Mouse (Mus musculus): Measurements from ENCODE around the gene Lmod3. TPM values are rescaled to one million over a fixed set of nuclear protein-coding genes. Genes with fewer than 3 reads are reported as not detected.

The Lmod3 gene
- polyA plus RNA-seq, 2 experiments = not detected

- Histone ChIP-seq H3K4me3 (ENCODE audit: insufficient read depth in 1 of 2, low read depth in 2 of 2, low read length in 2 of 2) (no peak overlapping the region), H3K36me3 (replicated peaks; ENCODE audit: control insufficient read depth, insufficient read depth, low read depth) (no peaks in the 10 kb centered on the region), H3K9me3 (ENCODE audit: control insufficient read depth, low read length) (no peaks in the 10 kb centered on the region), H3K9ac (replicated peaks) (no peak overlapping the region), H3K27ac (no peak overlapping the region), H3K4me2 (ENCODE audit: low read depth) (no peak overlapping the region), H3K27me3 (ENCODE audit: control insufficient read depth, insufficient read depth, low read length) (no peaks in the 10 kb centered on the region), H3K4me1 (replicated peaks; ENCODE audit: control insufficient read depth in 2 of 2, insufficient read depth in 2 of 2, low read length in 1 of 2) (peaks cover 0 to 7% of the 10 kb centered on the region in 2 experiments; a peak in 2 of 4 replicates)
- no peak for ATAC-seq (ENCODE audit: insufficient read depth)
- 41% methylated on average over 4 of the region's 4 CpGs for WGBS (ENCODE audit: insufficient replicate concordance)
- DNase-seq (ENCODE audit: low read depth in 3 of 3, low spot score in 3 of 3) = no peak
- no peak for TF ChIP-seq EP300 (IDR thresholded peaks at IDR 0.05; ENCODE audit: low read depth)
- no peak for TF ChIP-seq CTCF (IDR thresholded peaks at IDR 0.05; ENCODE audit: low read depth)
Observed at GRCm38 (mm10) chr6:97276366-97276765, 23.8 kb upstream of the Lmod3 start.

- H3K9me3 ChIP-seq (ENCODE audit: control insufficient read depth, low read length) = no peaks in the 10 kb centered on the region
- H3K27me3 ChIP-seq (ENCODE audit: control insufficient read depth, insufficient read depth, low read length) = no peaks in the 10 kb centered on the region
- no peaks in the 10 kb centered on the region for H3K36me3 ChIP-seq (replicated peaks; ENCODE audit: control insufficient read depth, insufficient read depth, low read depth)
- H3K4me1 ChIP-seq (replicated peaks; ENCODE audit: control insufficient read depth in 2 of 2, insufficient read depth in 2 of 2, low read length in 1 of 2) = peaks cover 0 to 7% of the 10 kb centered on the region in 2 experiments; a peak in 2 of 4 replicates
- H3K4me2 ChIP-seq (ENCODE audit: low read depth) = no peak overlapping the region
- no peak for TF ChIP-seq EP300 (IDR thresholded peaks at IDR 0.05; ENCODE audit: low read depth)
- DNase-seq (ENCODE audit: low read depth in 3 of 3, low spot score in 3 of 3) (no peak), ATAC-seq (ENCODE audit: insufficient read depth) (no peak)
- no peak overlapping the region for H3K4me3 ChIP-seq (ENCODE audit: insufficient read depth in 1 of 2, low read depth in 2 of 2, low read length in 2 of 2)
- no peak overlapping the region for H3K9ac ChIP-seq (replicated peaks)
- no peak overlapping the region for H3K27ac ChIP-seq
- WGBS (ENCODE audit: insufficient replicate concordance) = 48% methylated on average over 4 of the region's 4 CpGs
Observed at GRCm38 (mm10) chr6:97275760-97276159, 23.2 kb upstream of the Lmod3 start.

GRCm38 (mm10) chr6:97273777-97274176, 21.2 kb upstream of the Lmod3 start:
- H3K4me3 ChIP-seq (ENCODE audit: insufficient read depth in 1 of 2, low read depth in 2 of 2, low read length in 2 of 2) = no peak overlapping the region
- no peaks in the 10 kb centered on the region for H3K36me3 ChIP-seq (replicated peaks; ENCODE audit: control insufficient read depth, insufficient read depth, low read depth)
- H3K9me3 ChIP-seq (ENCODE audit: control insufficient read depth, low read length) = no peaks in the 10 kb centered on the region
- H3K27ac ChIP-seq = no peak overlapping the region
- no peak for ATAC-seq (ENCODE audit: insufficient read depth)
- peaks cover 0 to 7% of the 10 kb centered on the region in 2 experiments; a peak in 2 of 4 replicates for H3K4me1 ChIP-seq (replicated peaks; ENCODE audit: control insufficient read depth in 2 of 2, insufficient read depth in 2 of 2, low read length in 1 of 2)
- TF ChIP-seq CTCF (IDR thresholded peaks at IDR 0.05; ENCODE audit: low read depth) (no peak), EP300 (IDR thresholded peaks at IDR 0.05; ENCODE audit: low read depth) (no peak)
- no peak overlapping the region for H3K9ac ChIP-seq (replicated peaks)
- 51% methylated on average over 3 of the region's 3 CpGs for WGBS (ENCODE audit: insufficient replicate concordance)
- H3K4me2 ChIP-seq (ENCODE audit: low read depth) = no peak overlapping the region
- no peaks in the 10 kb centered on the region for H3K27me3 ChIP-seq (ENCODE audit: control insufficient read depth, insufficient read depth, low read length)
- no peak for DNase-seq (ENCODE audit: low read depth in 3 of 3, low spot score in 3 of 3)

GRCm38 (mm10) chr6:97273058-97273710, 20.6 kb upstream of the Lmod3 start:
- DNase-seq (ENCODE audit: low read depth in 3 of 3, low spot score in 3 of 3) = no peak
- Histone ChIP-seq H3K36me3 (replicated peaks; ENCODE audit: control insufficient read depth, insufficient read depth, low read depth) (no peaks in the 10 kb centered on the region), H3K9me3 (ENCODE audit: control insufficient read depth, low read length) (no peaks in the 10 kb centered on the region), H3K27ac (no peak overlapping the region), H3K9ac (replicated peaks) (no peak overlapping the region), H3K27me3 (ENCODE audit: control insufficient read depth, insufficient read depth, low read length) (no peaks in the 10 kb centered on the region), H3K4me2 (ENCODE audit: low read depth) (no peak overlapping the region), H3K4me3 (ENCODE audit: insufficient read depth in 1 of 2, low read depth in 2 of 2, low read length in 2 of 2) (no peak overlapping the region), H3K4me1 (replicated peaks; ENCODE audit: control insufficient read depth in 2 of 2, insufficient read depth in 2 of 2, low read length in 1 of 2) (peaks cover 0 to 3% of the 10 kb centered on the region in 2 experiments; a peak in 2 of 4 replicates)
- no peak for ATAC-seq (ENCODE audit: insufficient read depth)
- 63% methylated on average over 16 of the region's 16 CpGs for WGBS (ENCODE audit: insufficient replicate concordance)
- TF ChIP-seq CTCF (IDR thresholded peaks at IDR 0.05; ENCODE audit: low read depth) = no peak

GRCm38 (mm10) chr6:97272349-97272748, 19.8 kb upstream of the Lmod3 start:
- Histone ChIP-seq H3K9ac (replicated peaks) (no peak overlapping the region), H3K36me3 (replicated peaks; ENCODE audit: control insufficient read depth, insufficient read depth, low read depth) (no peaks in the 10 kb centered on the region), H3K27me3 (ENCODE audit: control insufficient read depth, insufficient read depth, low read length) (no peaks in the 10 kb centered on the region), H3K27ac (no peak overlapping the region), H3K4me3 (ENCODE audit: insufficient read depth in 1 of 2, low read depth in 2 of 2, low read length in 2 of 2) (no peak overlapping the region), H3K4me2 (ENCODE audit: low read depth) (no peak overlapping the region), H3K9me3 (ENCODE audit: control insufficient read depth, low read length) (no peaks in the 10 kb centered on the region), H3K4me1 (replicated peaks; ENCODE audit: control insufficient read depth in 2 of 2, insufficient read depth in 2 of 2, low read length in 1 of 2) (0 out of 4 replicates have a peak, but pooled peaks cover 0 to 1% of the 10 kb centered on the region in 2 experiments)
- TF ChIP-seq CTCF (IDR thresholded peaks at IDR 0.05; ENCODE audit: low read depth) (no peak), EP300 (IDR thresholded peaks at IDR 0.05; ENCODE audit: low read depth) (no peak)
- no peak for DNase-seq (ENCODE audit: low read depth in 3 of 3, low spot score in 3 of 3)
- no peak for ATAC-seq (ENCODE audit: insufficient read depth)
- WGBS (ENCODE audit: insufficient replicate concordance) = 48% methylated on average over 2 of the region's 2 CpGs

Measured in liver, embryonic 14.5 days (tissue).